Mouse (Mus musculus) testis, adult 2 months (tissue): ENCODE measurements at regions not wholly inside any gene's neighbourhood (a gene's known extent, or its start where the extent isn't known, plus 50 kb on each side); places are given as distances from the start of the nearest gene placed in this dataset.

Experiments
- CTCF ChIP-seq: fragments of 200-500 bp; IDR thresholded peaks from 2 replicates; pipeline ENCODE4 v1.5.1; 2012; ENCODE audit warnings: low read depth, mild to moderate bottlenecking, inconsistent platforms, low read length, moderate library complexity; ENCODE audit not compliant: control insufficient read depth, insufficient read depth, insufficient replicate concordance
- POLR2A ChIP-seq: fragments of 200-500 bp; IDR thresholded peaks from 2 replicates; pipeline ENCODE4 v1.6.1; 2012; ENCODE audit warnings: low read depth, mild to moderate bottlenecking, inconsistent platforms, low read length, moderate library complexity; ENCODE audit not compliant: control insufficient read depth

GRCm38 (mm10) chr3:38251592-38251991 is 233.1 kb downstream of the Ankrd50 start:
- TF ChIP-seq CTCF (no peak), POLR2A (no peak)
